Mouse (Mus musculus): ENCODE data around the gene Pptc7.

The Pptc7 gene

GRCm38 (mm10) chr5:122330269-122330668 lies 46.1 kb downstream of the Pptc7 start:
- no peak for DNase-seq (ENCODE audit: low spot score)

DNA sequence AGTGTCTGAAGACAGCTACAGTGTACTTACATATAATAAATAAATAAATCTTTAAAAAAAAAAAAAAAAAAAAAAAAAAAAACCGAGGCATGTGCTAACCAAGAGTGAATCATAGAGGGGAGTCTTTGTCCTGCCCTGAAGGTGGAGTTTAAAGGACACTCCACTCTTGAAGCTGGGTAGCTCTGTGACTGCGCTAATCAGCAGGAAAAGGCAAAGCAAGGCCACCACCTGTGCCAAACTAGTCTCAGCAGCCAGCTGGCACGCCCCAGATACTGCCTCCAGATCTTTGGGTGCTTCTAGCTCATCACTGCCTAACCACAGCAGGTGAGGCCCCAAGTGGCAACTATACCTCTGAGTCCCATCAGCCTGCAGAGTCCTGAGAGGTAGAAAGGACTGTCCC lies 50.5 kb downstream of the Pptc7 start:
- DNase-seq (ENCODE audit: low spot score) = no peak

GRCm38 (mm10) chr5:122336554-122337294 lies 52.6 kb downstream of the Pptc7 start:
- no peak for DNase-seq (ENCODE audit: low spot score)

GRCm38 (mm10) chr5:122342874-122343273 lies 58.7 kb downstream of the Pptc7 start:
- no peak for DNase-seq (ENCODE audit: low spot score)

- DNase-seq (ENCODE audit: low spot score) = no peak
These were observed 59.6 kb downstream of the Pptc7 start for GRCm38 (mm10) chr5:122343768-122344167.

DNA sequence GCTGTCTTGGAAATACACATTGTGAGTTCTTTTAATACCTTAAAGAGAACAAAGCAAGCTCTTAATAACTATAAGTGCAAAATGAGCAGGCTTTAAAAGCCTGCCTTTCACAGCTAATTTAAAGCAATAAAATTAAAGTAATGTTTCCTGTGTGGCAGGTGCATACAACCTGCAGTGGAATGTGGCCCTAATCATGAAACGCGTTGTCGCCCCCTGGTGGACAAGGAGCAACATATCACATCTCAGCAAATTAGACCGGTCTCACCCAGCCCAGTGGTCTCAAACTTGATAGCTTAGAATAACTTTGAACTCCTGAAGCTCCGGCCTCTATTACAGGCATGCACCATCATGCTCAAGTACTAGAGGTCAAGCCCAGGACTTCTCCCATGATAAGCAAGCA lies 60.1 kb downstream of the Pptc7 start:
- peak; percentile 69 for DNase-seq (ENCODE audit: low spot score)

GRCm38 (mm10) chr5:122345777-122346176 lies 61.6 kb downstream of the Pptc7 start:
- DNase-seq (ENCODE audit: low spot score) = no peak

- DNase-seq (ENCODE audit: low spot score) = peak; percentile 99
These were observed 69.8 kb downstream of the Pptc7 start, which contains the start of the genes Rad9b and Vps29 for GRCm38 (mm10) chr5:122353807-122354491. Gene Rad9b (minus strand): TSS chr5:122354233. Gene Vps29 (plus strand): TSS chr5:122354369.

GRCm38 (mm10) chr5:122354492-122355067 lies 70.4 kb downstream of the Pptc7 start:
- no peak for DNase-seq (ENCODE audit: low spot score)

DNA sequence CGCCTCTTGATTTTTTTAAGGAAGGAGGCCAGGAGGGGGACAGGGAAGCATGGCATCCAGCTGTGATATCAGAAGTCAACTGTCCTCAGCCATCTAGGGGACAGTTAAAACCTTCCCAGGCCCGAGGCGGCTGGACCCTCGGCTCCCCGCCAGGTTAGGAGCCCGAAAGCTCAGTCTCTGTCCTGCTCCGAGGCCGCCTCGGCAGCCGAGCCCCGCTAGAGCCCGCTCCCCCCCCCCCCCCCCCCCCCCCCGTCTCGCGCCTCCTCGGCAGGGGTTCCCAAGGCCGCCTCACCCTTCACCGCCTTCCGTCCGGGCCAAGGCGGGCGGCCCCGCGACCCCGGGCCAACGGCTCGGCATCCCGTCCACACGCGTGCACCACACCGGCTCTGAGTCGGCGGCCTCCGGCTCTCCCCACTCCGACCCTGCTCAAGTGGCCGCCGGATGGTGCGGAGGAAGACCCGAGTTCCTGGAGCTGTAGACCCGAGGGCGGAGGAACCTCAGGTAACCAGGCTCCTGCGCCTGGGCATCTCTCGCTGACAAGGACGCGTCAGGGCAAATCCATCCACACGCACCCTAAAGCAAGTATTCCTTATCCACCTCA lies 87.5 kb downstream of the Pptc7 start, which contains the start of gene Gpn3:
Gene Gpn3 (plus strand): TSS at position 286 of the 601 bp plus-strand sequence.
- DNase-seq (ENCODE audit: low spot score) = no peak

- DNase-seq (ENCODE audit: low spot score) = peak; percentile 98
These were observed 88.1 kb downstream of the Pptc7 start, which contains the start of gene Fam216a for GRCm38 (mm10) chr5:122372192-122372769. Gene Fam216a (minus strand): TSS chr5:122372364.

GRCm38 (mm10) chr5:122372878-122373277 lies 88.7 kb downstream of the Pptc7 start:
- no peak for DNase-seq (ENCODE audit: low spot score)
